Mouse (Mus musculus) fat pad, adult 2 months (tissue): ENCODE data around the gene Txnrd2.

ENCODE experiments used
- DNase-seq: peaks from one replicate; pipeline ENCODE4 v3.0.0-alpha.2; 2011; ENCODE audit warnings: low read depth, low spot score; ENCODE audit errors: extremely low read depth

Txnrd2 gene

DNA sequence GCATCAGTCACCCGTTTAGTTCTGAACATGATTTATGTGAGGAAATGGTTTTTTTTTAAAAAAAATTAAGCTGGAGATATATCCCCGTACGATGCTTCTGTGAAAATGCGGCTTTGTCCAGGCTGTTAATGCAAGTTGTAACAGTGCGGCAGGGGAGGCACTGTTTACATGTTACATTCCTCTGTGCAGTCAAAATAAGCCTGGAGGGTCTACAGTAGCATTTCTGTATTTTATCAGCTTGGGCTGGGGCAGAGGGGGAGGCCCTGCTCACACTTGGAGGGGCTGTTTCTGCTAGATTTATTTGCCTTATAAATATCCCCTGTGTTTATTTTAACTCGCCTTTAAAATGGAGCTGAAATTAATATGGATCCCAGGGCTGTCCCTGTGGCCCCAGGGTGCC, 21.9 kb downstream of the Txnrd2 start:
- no peak for DNase-seq

DNA sequence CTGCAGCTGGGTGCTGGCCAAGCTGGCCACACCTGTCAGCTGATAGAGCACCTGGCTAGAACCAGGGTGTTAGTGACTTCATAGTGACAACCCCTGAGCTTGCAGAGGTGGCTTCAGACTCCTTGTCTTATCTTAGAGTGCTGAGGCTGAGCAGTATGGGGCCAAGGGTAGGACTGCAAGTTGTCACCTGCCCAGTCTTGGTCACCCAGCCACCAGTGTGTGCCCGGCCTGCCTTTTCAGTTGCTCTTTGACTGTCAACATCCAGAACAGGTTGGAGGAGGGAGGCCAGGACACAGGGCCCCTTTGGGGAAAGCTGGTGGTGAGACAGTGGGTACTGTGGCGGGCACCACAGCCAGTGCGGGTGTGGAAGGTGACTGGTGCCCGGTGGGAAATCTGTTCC, 22.8 kb downstream of the Txnrd2 start:
- no peak for DNase-seq

DNA sequence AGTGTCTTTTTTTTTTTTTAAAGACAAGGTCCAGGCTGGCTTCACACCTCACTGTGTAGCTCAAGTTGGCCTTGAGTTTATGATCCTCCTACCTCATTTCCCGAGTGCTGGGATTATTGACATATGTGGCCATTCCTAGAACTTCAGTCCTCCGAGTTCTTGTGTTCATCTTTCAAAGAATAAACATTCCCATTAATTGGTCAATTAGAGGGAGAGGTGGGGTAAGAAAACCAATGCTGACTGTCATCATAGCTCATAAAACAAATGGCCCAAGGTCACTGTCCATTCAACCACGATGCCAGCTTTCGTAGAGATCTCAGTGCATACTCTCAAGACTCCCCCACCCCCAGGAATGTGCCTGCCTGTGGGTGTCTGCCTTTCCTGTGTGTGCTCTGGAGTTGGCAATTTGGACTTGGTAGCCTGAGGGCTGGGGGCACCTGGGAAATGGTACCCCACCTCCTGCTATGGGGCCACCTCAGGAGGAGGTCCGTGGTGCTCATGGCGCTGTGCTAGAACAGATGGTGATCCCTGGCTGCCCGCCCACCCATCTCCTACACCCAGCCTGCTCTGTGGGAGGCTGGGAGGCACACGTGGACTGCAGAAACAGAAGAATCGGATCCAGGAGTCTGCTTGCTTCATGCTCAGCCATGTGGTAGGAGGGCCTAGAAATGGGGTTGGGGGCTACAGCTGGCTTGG, 25.4 kb downstream of the Txnrd2 start:
- DNase-seq, result no peak

DNA sequence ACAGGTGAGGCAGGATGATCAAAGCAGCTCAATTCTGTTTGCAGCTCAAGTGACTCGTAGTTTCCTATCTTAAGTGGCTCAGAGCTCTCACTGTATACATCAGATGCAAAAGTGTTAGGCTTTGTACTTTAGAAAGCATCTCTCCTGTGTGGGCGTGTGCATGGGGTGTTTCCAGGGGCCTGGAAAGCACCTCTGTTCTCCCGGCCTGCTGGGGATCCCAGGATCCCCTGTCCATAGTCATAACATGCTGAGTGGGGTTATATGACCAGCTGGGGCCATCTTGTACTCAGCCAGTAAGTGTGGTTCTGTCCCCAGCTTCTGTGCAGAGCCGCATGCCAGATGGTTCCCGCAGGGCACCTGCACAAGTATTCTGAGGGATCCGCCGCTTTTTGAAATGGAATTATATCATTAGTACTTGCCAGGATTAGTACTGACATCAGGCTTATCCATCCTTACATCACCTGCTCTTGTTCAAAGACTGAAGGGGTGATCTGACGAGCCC, 26.2 kb downstream of the Txnrd2 start:
- DNase-seq, result no peak

DNA sequence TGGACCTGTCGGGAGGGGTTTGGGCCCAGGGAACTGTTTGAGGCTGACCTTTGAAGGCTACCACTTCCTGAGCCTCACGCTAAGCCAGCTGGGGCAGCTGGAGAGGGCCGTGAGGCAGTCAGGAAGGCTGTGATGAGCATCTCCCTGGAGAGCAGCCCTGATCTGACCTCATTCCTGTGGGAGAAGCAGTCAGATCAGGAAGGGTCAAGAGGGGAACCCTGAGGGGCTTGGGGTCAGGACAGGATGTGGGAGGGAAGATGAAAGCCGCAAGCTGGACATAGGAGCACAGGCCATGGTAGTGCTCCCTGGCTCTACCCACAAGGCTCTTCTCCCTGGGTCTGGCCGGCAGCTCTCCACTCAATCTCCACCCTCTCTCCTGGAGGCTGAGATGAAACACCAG, 27.7 kb downstream of the Txnrd2 start:
- DNase-seq, result no peak

DNA sequence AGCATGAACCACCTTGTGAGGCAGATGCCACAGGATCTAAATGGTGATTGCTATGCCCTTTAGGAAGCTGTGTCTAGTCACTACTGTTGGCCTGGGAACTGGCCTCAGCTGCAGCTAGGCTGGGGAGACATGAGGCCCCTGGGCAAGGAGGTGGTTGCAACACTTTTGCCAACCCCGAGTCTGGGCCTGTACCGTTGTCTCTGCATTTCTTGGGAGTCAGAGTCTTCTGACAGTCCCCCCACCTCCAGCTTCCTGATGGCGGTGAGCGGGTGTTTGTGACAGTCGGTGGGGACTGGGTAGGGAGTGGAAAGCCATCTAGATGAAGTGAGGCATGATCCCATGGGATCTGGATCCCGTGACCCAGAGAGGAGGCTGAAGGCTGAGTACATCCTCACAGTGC, 29.2 kb downstream of the Txnrd2 start:
- no peak for DNase-seq

DNA sequence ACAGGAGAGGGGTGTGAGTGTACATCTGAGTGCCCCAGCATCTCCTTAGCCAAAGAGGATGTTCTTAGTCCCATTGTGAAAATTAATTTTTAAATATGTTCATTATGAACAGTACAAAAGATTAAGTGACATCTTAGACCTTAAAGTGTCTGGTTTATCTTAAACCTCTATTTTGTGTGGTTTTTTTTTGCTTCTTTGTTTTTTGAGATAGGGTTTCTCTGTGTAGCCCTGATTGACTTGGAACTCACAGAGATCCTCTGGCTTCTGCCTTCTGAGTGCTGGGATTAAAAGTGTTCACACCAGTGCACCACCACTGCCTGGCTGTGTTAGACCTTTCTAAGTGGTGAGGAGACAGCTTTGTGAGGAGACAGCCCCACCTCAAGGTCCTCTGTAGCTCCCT, 32.5 kb downstream of the Txnrd2 start:
- no peak for DNase-seq

DNA sequence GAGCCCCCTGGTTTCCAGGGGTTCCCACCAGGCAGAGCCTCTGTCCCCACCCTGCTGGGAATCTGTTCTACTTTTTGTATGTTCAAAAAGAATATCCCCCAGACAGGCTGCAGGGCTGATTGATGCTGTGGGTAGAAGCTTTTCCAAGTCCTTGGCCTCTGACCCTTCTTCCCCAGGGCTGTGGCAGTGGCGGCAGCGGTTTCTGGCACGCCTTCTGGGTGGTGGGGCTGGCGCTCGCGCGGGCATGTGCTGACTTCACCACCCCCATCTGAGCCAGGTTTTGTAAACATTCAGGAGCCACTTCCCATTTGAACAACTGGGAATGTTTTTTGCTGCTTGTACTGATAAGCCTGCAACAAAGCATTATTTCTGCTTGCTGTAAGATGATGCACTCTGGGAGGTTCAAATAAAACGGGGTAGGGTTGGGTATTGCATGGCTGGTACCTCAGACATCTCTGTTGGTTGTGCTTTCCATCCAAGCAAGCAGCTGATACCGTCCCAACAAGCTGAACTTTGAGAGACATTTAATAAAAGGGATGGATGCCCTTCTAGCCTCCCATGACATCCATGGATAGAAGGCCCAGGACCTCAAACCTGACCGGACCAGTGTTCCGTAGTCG, 33.3 kb downstream of the Txnrd2 start:
- no peak for DNase-seq

DNA sequence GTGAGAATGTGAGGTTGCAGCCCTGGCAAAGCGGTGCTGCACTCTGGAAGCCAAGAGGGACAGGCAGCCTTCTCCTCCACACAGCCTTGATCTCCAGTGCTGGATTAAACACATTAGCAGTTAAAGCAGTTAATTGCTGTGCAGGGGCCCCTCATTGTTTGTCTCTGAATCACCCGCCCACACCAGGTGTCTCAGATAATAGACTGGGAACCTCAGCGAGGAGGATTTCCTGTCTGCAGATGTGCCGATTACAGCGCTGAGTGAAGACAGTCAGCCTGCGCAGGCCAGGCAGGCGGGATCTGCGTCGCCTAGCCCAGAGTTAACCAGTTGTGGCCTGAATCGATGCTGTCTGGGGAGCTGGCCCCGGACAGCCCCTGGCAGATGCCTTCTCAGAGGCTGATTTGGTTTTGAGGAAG, 33.8 kb downstream of the Txnrd2 start:
- DNase-seq, result no peak

DNA sequence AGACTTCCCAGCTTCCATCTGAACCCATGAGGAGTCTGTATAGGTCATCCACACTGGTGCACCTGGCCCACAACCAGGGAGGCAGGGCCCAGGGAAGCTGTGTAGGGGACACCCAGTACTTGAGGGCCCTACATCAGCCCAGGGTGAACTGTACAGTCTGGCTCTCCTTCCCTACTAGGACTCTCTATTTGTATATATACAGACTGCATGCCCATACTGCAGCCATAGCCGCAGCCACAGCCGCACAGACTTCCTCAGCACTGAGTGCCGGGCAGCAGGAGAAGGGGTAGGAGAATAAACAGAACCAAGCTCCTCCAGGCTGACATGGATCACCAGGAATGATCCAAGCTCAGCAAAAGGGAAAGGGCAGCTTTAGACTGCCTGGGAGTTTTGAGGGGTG, 34.6 kb downstream of the Txnrd2 start:
- no peak for DNase-seq

DNA sequence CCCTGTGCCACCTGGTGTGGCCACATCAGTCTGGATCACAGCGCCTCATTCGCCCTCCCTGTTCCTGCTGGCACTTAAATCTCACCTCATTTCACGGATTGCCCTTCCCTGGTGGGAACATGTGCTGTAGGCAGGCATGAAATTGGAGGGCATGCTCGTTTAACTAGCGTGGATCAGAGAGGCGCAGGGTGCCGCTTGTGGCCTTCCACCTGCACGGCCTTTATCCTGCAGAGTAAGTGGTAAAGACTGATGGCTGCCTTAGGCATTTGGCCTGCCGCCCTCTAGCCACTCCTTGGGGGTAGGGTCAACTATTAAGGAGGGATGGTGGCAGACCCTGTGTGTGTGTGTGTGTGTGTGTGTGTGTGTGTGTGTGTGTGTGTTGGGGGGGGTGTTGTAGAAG, 35.8 kb downstream of the Txnrd2 start:
- no peak for DNase-seq

DNA sequence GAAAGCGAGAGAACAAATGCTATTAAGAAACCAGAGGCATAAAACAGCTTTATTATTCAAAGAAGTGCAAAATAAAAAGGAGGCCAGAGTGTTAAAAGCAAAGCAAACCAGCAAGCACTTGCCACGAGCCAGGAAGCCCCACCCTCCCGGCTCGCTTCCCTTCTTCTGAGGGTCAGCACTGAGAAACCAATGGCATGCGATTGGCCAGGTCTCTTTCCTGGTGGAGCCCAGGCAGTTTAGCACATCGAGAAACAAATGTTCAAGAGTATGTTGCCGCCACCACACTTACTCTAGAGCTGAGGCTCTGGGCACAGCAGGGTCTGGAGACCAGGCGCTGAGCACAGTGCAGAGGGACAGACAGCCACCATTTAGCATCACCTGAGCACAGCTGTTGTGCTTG, 36.4 kb downstream of the Txnrd2 start:
- DNase-seq, result no peak

DNA sequence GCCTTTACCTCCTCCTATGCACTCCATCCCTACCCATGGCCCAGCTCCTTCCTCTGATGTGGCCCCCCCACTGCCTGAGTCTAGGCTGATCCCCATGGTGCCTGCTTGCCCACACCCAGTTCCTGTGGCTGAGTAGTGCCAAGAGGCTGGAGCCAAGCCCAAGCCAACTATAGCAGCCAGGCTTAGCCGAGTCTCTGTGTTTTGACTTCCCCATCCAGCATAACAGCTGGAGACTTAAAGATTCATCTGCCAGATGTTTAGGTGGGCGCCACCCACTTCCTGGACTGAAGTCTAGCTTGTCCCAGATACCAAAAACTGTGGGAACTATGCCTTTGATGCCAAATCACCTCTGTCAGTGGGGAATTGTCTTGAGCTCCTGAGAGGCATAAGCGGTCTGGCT, 38.1 kb downstream of the Txnrd2 start:
- DNase-seq, result no peak

DNA sequence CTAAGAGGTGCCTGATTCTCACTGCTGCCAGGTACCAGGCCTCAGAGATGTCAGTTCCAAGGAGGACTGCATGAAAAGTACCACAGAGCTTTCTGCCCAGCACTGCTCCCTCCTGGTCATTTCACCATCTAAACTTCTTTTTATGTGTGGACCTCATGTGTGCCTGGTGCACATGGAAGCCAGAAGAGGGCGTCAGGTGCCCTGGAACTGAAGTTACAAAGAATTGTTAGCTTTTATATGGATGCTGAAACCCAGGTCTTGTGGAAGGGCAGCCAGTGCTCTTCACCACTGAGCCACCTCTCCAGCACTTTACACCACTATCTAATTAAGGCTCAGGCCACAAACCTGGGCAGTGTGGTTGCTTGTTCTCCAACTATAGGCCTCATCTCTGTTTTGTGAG, 44.6 kb downstream of the Txnrd2 start:
- DNase-seq, result no peak

DNA sequence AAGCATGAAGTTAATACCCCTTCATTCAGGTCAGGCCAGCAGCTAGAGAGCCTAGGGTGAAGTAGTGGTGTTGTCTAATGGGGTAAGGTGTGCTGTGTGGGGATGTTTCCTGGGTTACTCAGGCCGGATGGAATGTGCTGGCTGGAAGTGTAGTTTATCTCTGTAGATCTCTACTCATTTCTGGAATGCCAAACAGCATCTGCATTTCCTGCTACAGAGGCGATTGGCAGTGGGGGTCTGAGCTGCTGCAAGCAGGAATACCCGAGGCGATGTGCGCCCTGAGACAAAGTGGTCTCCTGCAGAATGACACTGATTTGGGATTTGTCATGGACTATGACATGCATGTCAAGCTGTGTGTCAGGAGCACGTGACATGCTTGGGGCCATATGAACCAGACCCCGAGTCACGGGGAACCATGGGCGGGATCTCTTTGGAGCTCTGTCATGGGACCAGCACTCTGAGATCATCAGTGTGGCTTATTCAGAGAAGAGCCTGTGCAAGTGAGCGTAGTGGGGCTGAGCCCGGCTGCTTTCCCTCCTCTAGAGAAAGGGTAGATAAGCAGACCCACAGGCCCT, 45.3 kb downstream of the Txnrd2 start:
- DNase-seq, result no peak

DNA sequence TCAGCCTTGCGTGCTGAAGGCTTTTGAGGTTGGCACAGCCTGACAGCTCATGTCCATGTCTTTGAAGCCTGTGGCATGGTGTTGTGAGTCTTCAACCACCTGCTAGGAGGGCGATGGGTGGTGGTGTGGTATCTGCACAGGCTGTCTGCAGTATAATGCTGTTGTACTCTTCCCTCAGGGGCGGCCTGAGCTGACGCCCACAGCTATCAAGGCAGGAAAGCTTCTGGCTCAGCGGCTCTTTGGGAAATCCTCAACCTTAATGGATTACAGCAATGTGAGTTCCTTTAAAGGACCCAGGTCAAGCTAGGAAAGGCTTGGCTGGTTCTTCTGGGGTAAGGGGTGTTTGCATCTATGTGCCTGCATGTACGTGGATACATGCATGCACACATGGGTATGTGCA, 45.8 kb downstream of the Txnrd2 start:
- DNase-seq, result no peak

DNA sequence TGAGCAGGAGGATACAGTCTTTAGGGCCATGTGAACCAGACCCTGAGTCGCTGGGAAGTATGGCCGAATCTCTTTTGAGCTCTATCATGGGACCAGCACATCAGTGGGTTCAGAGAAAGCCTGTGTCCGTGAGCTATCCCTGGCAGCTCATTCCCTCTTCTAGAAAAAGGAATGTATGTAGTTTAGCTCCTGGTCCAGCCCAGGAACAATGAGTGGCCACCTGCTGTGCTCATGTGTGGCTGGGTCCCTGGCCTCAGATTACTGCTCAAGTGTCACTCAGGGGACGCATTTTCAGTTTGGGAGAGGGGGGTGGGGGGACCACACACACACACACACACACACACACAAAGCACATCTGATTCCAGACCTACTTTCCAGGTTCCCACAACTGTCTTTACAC, 46.2 kb downstream of the Txnrd2 start:
- no peak for DNase-seq

DNA sequence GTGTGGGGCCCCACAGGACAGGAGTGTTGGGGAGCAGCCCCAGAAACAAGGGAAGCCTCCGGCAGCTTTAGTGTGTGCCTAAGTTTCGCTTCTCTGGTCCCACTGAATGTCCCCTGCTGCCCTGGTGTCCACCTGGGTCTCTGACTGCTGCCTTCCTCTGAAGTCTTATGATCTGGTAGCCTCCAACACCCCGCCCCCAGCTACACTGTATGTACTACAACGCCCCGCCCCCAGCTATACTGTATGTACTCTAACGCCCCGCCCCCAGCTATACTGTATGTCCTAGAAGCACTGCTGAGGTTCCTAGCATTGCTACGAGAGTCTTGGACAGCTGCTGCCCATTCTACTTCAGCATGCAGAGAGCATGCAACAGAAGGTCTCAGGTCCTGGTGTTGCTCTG, 46.8 kb downstream of the Txnrd2 start:
- DNase-seq, result no peak

DNA sequence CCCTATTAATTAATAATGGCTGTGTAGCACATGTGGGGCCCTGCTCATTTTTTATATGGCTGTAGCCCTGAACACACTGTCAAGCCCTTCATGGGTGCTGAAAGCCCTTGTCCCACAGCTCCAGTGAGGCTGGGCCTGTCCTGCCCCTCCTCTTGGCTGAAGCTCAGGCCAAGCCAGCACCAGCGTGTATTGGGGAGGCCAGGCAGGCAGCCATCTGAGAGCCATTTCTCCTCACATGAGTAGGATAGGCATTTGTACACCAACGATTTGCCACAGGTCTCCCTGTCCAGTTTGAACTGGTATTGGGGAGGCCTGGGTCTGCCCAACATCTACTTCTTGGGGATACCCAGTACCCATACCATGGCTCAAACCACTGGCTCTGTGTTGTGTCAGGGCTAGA, 47.8 kb downstream of the Txnrd2 start:
- no peak for DNase-seq

DNA sequence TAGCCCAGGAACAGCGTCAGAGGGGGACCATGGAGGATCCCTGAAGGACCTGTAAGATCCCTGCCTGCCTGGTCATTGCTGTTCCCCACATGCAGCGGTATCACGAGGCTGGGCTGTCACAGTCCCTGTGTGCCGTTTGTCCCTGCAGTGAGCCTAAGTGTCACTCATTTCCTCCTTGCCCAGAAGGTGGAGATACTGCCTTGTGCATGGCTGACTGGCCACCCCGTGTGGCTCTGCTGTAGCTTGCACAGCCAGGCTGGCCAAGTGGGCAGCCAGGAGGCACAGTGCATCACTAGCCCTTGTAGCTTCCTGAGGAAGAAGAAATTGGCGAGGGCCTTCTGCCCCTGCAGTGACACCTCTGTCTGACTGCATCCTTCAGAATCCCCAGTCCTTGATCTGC, 51.8 kb downstream of the Txnrd2 start:
- no peak for DNase-seq

DNA sequence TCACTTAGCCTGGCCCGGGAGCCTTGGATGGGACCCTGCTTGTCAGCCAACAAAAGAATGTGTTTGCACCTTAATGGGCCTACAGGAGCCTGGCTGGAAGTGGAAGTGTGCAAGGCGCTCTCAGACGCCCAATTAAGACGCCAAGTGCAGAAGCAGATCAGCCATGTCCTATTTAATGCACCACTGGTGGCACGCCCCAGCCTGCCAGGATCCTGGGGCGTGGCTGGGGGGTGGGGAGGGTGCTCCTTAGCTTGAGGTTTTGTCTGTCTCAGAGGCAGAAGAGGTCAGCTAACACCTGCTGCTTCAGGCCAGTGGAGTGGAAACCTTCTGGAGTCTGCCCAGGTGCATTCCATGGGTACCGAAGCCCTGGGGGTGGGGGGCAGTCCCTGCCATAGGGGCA, 53.5 kb downstream of the Txnrd2 start:
- DNase-seq, result no peak

DNA sequence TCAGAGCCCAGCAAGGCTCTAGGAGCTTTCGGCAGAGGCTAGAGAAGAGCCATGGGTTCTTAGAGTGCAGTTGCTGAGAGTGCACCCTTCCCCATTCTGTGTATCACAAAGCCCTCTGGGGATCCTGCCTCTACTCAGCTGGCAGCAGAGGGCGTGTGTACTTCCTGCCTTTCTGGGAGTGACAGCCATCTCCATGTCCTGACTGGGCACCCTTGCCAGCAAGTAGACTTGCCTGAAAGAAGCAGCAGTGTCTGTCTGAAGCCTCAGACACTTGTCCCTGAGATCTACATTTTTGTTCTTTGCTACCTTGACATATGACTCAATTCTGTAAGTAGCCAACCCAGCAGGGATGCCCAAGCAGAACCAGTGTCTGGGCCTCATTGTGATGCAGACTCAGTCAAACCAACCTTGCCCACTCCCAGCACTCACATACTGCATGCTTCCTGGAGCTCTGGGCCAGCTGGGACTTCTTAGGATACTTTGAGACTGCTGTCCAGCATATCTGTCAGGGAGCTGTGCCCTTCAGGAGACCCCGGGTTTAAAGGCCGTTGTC, 54.8 kb downstream of the Txnrd2 start:
- DNase-seq, result no peak
